Mouse (Mus musculus) small intestine, adult 2 months (tissue): Measurements from ENCODE around the gene Lef1. TPM values are rescaled to one million over a fixed set of nuclear protein-coding genes. Genes with fewer than 3 reads are reported as not detected.

Experiments used
- H3K27ac ChIP-seq: fragments of 200-500 bp; 2 replicates; pipeline ENCODE4 v1.5.1; 2012; ENCODE audit warnings: low read depth, low read length, control low read depth, inconsistent platforms; ENCODE audit not compliant: insufficient read depth
- H3K27me3 ChIP-seq: fragments of 200-500 bp; 2 replicates; pipeline ENCODE4 v1.6.1; 2012; ENCODE audit warnings: mild to moderate bottlenecking, moderate library complexity, low read length, inconsistent platforms; ENCODE audit not compliant: control insufficient read depth, insufficient read depth
- H3K36me3 ChIP-seq: fragments of 200-500 bp; 2 replicates; pipeline ENCODE4 v1.6.1; 2012; ENCODE audit warnings: mild to moderate bottlenecking, low read length, control low read depth, inconsistent platforms; ENCODE audit not compliant: control insufficient read depth, insufficient read depth
- H3K4me1 ChIP-seq: fragments of 200-500 bp; 2 replicates; pipeline ENCODE4 v1.6.1; 2012; ENCODE audit warnings: low read length, inconsistent platforms, mixed read lengths; ENCODE audit not compliant: control insufficient read depth, insufficient read depth, insufficient read length
- H3K4me3 ChIP-seq: fragments of 200-500 bp; 2 replicates; pipeline ENCODE4 v1.5.1; 2012; ENCODE audit warnings: low read depth, mild to moderate bottlenecking, control low read depth, inconsistent platforms, low read length, moderate library complexity
- CTCF ChIP-seq: fragments of 200-500 bp; IDR thresholded peaks from 2 replicates; pipeline ENCODE4 v1.5.1; 2012; ENCODE audit warnings: low read depth, mild to moderate bottlenecking, control low read depth, inconsistent platforms, low read length, moderate library complexity, mixed read lengths; ENCODE audit not compliant: insufficient replicate concordance, insufficient read length; ENCODE audit errors: extremely low read depth
- POLR2A ChIP-seq: fragments of 200-500 bp; IDR thresholded peaks from 2 replicates; pipeline ENCODE4 v1.6.1; 2012; ENCODE audit warnings: low read depth, mild to moderate bottlenecking, control low read depth, inconsistent platforms, low read length, moderate library complexity
- WGBS: fragments of 180-500 bp; shearing (Covaris S2); methylation state at CpG from one replicate; pipeline ENCODE4 v1.1.7; 2018; 5-methylcytosine and 5-hydroxymethylcytosine counted together
- polyA plus RNA-seq: library from polyadenylated mRNA; depleted of rRNA; stranded (reverse); fragments of >200 nt; gene quantifications from 2 replicates; pipeline ENCODE4 v1.2.3, GENCODE M21; 2012

Gene Lef1
- polyA plus RNA-seq, 1 experiment = 1.1 TPM

DNA sequence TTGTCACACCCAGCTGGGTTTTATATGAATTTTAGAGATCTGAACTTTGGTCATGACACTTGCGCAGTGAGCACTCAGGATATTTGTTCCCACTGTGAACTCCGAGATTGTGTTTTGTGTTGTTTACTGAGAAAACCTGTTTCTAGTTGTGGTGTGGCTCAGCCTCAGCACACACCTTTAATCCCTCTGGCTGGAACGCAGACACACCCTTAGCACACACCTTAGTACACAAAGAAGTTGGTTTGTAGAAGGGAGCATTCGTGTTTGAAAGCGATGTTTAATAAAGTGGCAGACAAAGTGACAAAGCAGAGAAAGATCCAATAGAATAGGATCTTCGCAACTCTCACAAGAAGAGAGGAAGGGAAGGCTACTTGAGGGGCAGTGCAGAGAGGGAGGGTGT lies 150.1 kb downstream of the Lef1 start:
- WGBS = 86% methylated on average over 6 of the region's 6 CpGs

DNA sequence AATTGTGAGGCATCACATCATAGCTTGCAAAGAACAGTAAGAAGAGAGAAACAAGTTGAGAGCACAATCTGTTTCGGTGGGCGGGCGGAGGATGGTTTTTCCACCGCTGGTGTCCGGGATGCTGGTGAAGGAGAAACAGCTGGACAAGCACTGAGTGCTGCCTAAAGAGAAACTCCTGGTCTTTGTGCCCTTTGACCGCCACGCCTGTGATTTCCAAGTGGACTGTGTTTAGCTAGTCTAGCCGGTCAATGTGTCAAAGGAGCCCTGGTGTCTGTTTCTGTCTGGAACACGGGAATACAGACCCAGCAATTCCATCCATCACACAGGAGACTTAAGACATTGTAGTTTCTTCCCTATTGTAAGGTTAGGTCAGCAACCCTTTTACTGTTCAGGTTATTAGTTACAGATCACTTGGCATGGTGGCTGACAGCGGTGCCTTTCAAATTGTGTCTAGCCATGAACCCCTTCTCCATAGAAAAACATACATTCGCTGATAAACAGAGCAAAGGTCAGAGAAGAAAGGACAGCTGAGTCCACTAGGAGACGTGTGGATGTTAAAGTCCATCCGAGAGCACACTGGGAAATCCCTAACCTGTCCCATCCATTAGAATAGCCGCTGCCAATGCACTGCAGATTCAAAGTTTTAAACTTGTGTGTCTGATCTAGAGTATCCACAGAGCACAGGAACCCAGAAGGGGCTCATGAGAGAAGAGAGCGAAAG lies 153.7 kb downstream of the Lef1 start:
- WGBS = 32% methylated on average over 15 of the region's 15 CpGs
- Histone ChIP-seq H3K4me3 (peak overlapping the region; percentile 22; the same call in 1 of the 2 replicates), H3K27ac (peak overlapping the region; percentile 77), H3K36me3 (peaks cover 34% of the 10 kb centered on the region), H3K4me1 (peaks cover 22% of the 10 kb centered on the region), H3K27me3 (no peaks in the 10 kb centered on the region)
- TF ChIP-seq CTCF (no peak), POLR2A (no peak)

More for the DNA sequence above, 150.1 kb downstream of the Lef1 start:
- Histone ChIP-seq H3K36me3 (peaks cover 24% of the 10 kb centered on the region), H3K4me1 (peaks cover 22% of the 10 kb centered on the region), H3K4me3 (no peak overlapping the region), H3K27me3 (no peaks in the 10 kb centered on the region), H3K27ac (no peak overlapping the region)
- TF ChIP-seq CTCF (no peak), POLR2A (no peak)

DNA sequence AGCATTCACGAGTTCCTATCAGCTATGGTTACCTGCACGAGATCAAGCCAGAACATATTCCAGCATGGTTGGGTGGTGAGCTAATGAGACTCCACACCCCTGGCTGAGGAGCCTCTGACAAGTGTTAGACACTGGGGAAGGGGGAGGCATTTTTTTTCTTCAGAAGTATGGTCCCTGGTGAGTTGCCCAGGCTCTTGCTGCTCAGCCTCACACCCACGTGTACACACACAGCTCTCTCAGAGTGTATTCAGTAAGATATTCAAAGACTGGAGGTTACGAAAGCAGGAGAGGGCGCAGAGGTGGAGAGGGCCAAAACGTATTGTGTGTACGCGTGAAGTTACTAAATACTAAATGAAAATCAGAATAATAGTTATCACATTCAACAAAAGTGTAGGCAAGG lies 155.2 kb downstream of the Lef1 start:
- Histone ChIP-seq H3K4me1 (peaks cover 26% of the 10 kb centered on the region), H3K27ac (peak overlapping the region; percentile 77; the same call in 1 of the 2 replicates), H3K27me3 (no peaks in the 10 kb centered on the region), H3K4me3 (no peak overlapping the region), H3K36me3 (peaks cover 30% of the 10 kb centered on the region)
- WGBS = 75% methylated on average over 8 of the region's 8 CpGs
- TF ChIP-seq POLR2A (no peak), CTCF (no peak)

DNA sequence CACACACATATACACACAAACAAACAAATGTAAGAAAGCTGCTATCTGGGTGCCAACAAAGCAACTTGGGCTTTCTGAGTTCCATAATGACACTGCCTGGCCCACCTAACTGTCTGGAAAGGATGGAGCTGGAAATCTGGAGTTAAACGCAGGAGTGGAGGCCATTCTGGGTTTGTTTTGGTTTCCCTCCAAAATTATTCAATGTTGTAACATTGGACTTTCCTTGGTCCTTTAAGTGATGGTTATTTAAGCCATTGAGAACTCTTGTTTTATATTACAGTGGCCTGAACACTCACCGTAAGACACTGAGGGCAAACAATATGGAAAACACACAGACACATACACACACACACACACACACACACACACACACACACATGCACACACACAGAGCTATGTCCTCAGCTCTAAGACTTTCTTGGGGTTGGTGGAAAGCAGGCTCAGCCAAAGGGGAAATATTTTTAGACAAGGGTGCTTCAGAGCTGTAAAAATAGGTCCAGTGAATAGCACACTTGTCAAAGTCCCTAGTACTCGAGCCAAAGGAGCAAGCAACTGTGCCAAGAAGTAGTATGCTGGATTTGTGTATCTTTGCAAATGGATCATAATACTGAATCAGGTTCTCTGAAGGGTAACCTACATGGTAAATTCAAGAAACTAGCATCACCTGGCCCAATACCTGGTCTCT lies 156.2 kb downstream of the Lef1 start:
- H3K4me1 ChIP-seq = peaks cover 26% of the 10 kb centered on the region
- no peak overlapping the region for H3K4me3 ChIP-seq
- no peaks in the 10 kb centered on the region for H3K27me3 ChIP-seq
- peaks cover 29% of the 10 kb centered on the region for H3K36me3 ChIP-seq
- no peak for TF ChIP-seq POLR2A
- TF ChIP-seq CTCF = no peak
- WGBS = 39% methylated on average over 3 of the region's 3 CpGs
- H3K27ac ChIP-seq = no peak overlapping the region

- Histone ChIP-seq H3K27me3 (no peaks in the 10 kb centered on the region), H3K4me3 (no peak overlapping the region), H3K4me1 (peaks cover 13% of the 10 kb centered on the region; the same call in 1 of the 2 replicates), H3K27ac (peak overlapping the region; percentile 87; the same call in 1 of the 2 replicates), H3K36me3 (peaks cover 13% of the 10 kb centered on the region)
- WGBS = 36% methylated on average over 6 of the region's 6 CpGs
- TF ChIP-seq POLR2A (no peak), CTCF (no peak)
Observed at GRCm38 (mm10) chr3:131270381-131270780, 160.1 kb downstream of the Lef1 start.

GRCm38 (mm10) chr3:131271157-131271556 lies 160.9 kb downstream of the Lef1 start:
- peaks cover 12% of the 10 kb centered on the region; the same call in 1 of the 2 replicates for H3K4me1 ChIP-seq
- H3K36me3 ChIP-seq = peaks cover 10% of the 10 kb centered on the region
- 2% methylated on average over 8 of the region's 8 CpGs for WGBS
- peak overlapping the region; percentile 87 for H3K27ac ChIP-seq
- peak; percentile 57; the same call in 1 of the 2 replicates for TF ChIP-seq CTCF
- TF ChIP-seq POLR2A = no peak
- peak overlapping the region; percentile 99 for H3K4me3 ChIP-seq
- H3K27me3 ChIP-seq = no peaks in the 10 kb centered on the region

DNA sequence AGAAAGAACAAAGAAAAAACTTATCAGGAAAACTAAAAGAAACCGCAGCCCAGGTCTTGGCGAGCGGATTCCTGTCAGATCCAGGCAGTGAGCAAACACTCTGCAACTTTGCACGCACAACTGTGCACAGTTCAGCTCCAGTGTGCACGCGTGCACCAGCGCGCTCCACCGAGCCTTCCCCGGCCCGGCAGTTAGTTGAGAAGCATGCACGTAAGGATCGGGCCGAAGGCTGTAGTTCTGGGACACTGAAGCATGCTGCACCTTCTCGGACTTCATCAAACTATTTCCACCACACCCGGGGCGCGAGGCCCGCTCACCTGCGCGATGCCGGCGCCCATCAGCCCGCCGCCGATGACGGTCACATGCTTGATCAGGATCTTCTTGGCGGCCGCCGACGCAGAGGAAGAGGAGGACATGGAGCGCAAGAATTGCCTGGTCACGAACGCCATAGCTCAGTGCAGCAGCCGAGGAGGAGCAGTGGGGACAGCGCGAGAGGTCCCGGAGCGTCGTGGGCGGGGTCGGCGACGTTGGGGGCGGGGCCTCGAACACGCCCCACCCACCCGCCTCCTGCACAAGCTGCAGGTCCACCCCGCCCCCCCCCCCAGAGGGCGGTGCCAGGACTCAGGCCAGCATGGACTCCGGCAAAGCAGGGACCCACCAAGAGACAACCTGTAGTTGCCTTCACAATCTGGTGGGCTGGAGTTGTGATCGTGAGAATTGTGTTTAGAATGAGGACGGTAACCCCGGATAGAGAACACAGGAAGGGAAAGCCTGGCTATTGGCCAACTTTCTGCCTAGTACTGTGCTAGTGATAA lies 161.5 kb downstream of the Lef1 start, which contains the start of gene Hadh:
TSS of gene Hadh (minus strand) at position 543 of the 815 bp plus-strand sequence.
- peaks cover 8% of the 10 kb centered on the region for H3K36me3 ChIP-seq
- no peaks in the 10 kb centered on the region for H3K27me3 ChIP-seq
- no peak for TF ChIP-seq CTCF
- TF ChIP-seq POLR2A = peak; percentile 36; the same call in 1 of the 2 replicates
- H3K27ac ChIP-seq = peak within 1 kb of the TSS; percentile 93
- H3K4me3 ChIP-seq = peak within 1 kb of the TSS; percentile 99
- H3K4me1 ChIP-seq = peaks cover 12% of the 10 kb centered on the region; the same call in 1 of the 2 replicates
- WGBS = under 1% methylated on average over 54 of the region's 54 CpGs
